Mouse (Mus musculus): Measurements from ENCODE around the gene Speer1. TPM values are rescaled to one million over a fixed set of nuclear protein-coding genes. Genes with fewer than 3 reads are reported as not detected.
"Not testable (repeated sequence)": the region's sequence is repeated elsewhere in the genome, so short reads cannot be mapped to it uniquely, and the experiment has no call there.

Speer1 gene
- total RNA-seq (2021) (not detected), polyA plus RNA-seq (2012; rRNA removed) (not detected in 2 replicates)
- long read RNA-seq: 0 reads

DNA sequence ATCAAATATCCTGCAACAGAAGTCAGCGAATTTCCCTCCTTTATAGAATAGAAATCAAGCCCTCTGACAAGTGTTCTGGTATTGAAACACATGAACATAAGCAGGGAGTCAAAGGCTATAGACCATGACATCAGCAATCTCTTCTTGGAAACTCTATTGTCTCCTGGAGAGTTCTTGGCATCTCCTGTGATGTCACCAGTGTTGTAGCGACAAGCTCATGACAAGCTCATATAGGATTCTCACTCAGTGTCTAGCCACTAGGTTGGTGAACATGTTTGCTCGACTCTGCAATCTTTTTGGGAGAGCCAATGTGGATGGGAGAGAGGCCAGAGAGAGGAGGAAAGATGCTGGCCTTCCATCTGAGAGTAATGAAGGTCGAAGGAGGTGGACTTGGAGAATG lies at the start of gene Speer1:
Gene Speer1 (plus strand): TSS at position 301 of the 400 bp plus-strand sequence.
- intact Hi-C loops (cut with DNase I): not testable (repeated sequence)
- 40% methylated on average over 1 of the region's 4 CpGs for WGBS

More for the DNA sequence above, at the start of gene Speer1:
- not testable (repeated sequence) for H3K4me1 ChIP-seq (ENCODE audit: control insufficient read depth, insufficient read depth, low read length); H3K27me3 ChIP-seq (ENCODE audit: control insufficient read depth, insufficient read depth, low read length); H3K79me2 ChIP-seq (replicated peaks; ENCODE audit: control insufficient read depth, insufficient read depth, low read length); H3K9ac ChIP-seq (ENCODE audit: low read depth, low read length); DNase-seq; H3K4me3 ChIP-seq; H3K36me3 ChIP-seq (ENCODE audit: control insufficient read depth, insufficient read depth, low read length); H3K27ac ChIP-seq

Other genes starting within 250 kb of the Speer1 start
- gene Gm8879, start 213.9 kb upstream of the Speer1 start, total RNA-seq (2021): not detected
- gene Gm8879, start 213.9 kb upstream of the Speer1 start, polyA plus RNA-seq (2012; rRNA removed): not detected in 2 replicates
- not detected for gene Gm5861, start 158.4 kb upstream of the Speer1 start, total RNA-seq (2021)
- gene Gm5861, start 158.4 kb upstream of the Speer1 start, polyA plus RNA-seq (2012; rRNA removed): not detected in 2 replicates
- not detected for gene Gm8890, start 85.5 kb upstream of the Speer1 start, total RNA-seq (2021)
- not detected in 2 replicates for gene Gm8890, start 85.5 kb upstream of the Speer1 start, polyA plus RNA-seq (2012; rRNA removed)
- gene Gm8897, start 74.9 kb downstream of the Speer1 start, total RNA-seq (2021): not detected
- not detected in 2 replicates for gene Gm8897, start 74.9 kb downstream of the Speer1 start, polyA plus RNA-seq (2012; rRNA removed)
- not detected for gene Gm8906, start 161.2 kb downstream of the Speer1 start, total RNA-seq (2021)
- gene Gm8906, start 161.2 kb downstream of the Speer1 start, polyA plus RNA-seq (2012; rRNA removed): not detected in 2 replicates

Measured in heart, adult 2 months (tissue).